Comparison of ENCODE assay signal across 8 mouse cellular contexts in genomic region chr2:119675831-119676230, GRCm38 (mm10). TPM values are rescaled to one million over a fixed set of nuclear protein-coding genes. Genes with fewer than 3 reads are reported as not detected.
DNase-seq lines count a peak whose midpoint lies in the region; ATAC-seq and TF ChIP-seq lines count a peak whose summit lies in the region.

No protein-coding gene starts in this region.

- no peak for DNase-seq in left cerebral cortex, adult 2 months (ENCODE audit: extremely low spot score in 1 of 2, low spot score in 2 of 2)
- DNase-seq in left cerebral cortex, adult 8-10 months (ENCODE audit: low spot score in 2 of 2) = no peak
- DNase-seq in urinary bladder, postnatal 10 days (ENCODE audit: low spot score) = no peak
- no peak for DNase-seq in adrenal gland, adult 18-20 months (ENCODE audit: low spot score in 2 of 2)
- no peak for DNase-seq in spleen, postnatal 14 days (ENCODE audit: low spot score in 2 of 2)

- ATAC-seq in inflammation-experienced regulatory T-cells, adult 6 months = peak; percentile 30
- no peak for ATAC-seq in neural tube, embryonic 12.5 days (ENCODE audit: low FRiP score, low read depth)

- H3K27ac ChIP-seq in left cerebral cortex, adult 2 months = no peak overlapping the region
- H3K27ac ChIP-seq in brown adipose tissue, adult 24 weeks (replicated peaks; ENCODE audit: low read depth, low read length) = no peak overlapping the region
- H3K27ac ChIP-seq in neural tube, embryonic 12.5 days = no peak overlapping the region

- intact Hi-C loops in left cerebral cortex, adult 2 months (cut with DNase I) = no loop called here

- WGBS in neural tube, embryonic 12.5 days = 3% methylated on average over 5 of the region's 5 CpGs

- H3K4me1 ChIP-seq in brown adipose tissue, adult 24 weeks (ENCODE audit: control insufficient read depth, insufficient read depth, insufficient read length, low read length) = no peaks in the 10 kb centered on the region
- H3K4me1 ChIP-seq in neural tube, embryonic 12.5 days = peaks cover 12% of the 10 kb centered on the region

- H3K36me3 ChIP-seq in neural tube, embryonic 12.5 days = no peaks in the 10 kb centered on the region

- no peaks in the 10 kb centered on the region for H3K27me3 ChIP-seq in neural tube, embryonic 12.5 days (replicated peaks)

- peak overlapping the region; percentile 98 for H3K9ac ChIP-seq in neural tube, embryonic 12.5 days

- H3K4me2 ChIP-seq in neural tube, embryonic 12.5 days (replicated peaks) = peak overlapping the region; percentile 91

- peak overlapping the region; percentile 86 for H3K4me3 ChIP-seq in left cerebral cortex, adult 2 months
- H3K4me3 ChIP-seq in brown adipose tissue, adult 24 weeks (ENCODE audit: insufficient read depth, low read depth, low read length) = peak overlapping the region; percentile 62
- H3K4me3 ChIP-seq in neural tube, embryonic 12.5 days = peak overlapping the region; percentile 98

- H3K9me3 ChIP-seq in neural tube, embryonic 12.5 days = no peaks in the 10 kb centered on the region

- TF ChIP-seq CTCF in left cerebral cortex, adult 2 months (IDR thresholded peaks at IDR 0.05) = no peak

RNA-seq across cellular contexts. Expression of gene Rtf1, which starts 1.0 kb away (rescaled TPM):
- total RNA-seq in left cerebral cortex, adult 2 months (2021) = 10 to 100 TPM; 61.4 to 62.5 TPM
- total RNA-seq in left cerebral cortex, adult 8-10 months (2022) = 10 to 100 TPM; 54.9 to 58.7 (median 55.9) TPM
- 11.6 and 14.8 TPM in 2 replicates for polyA plus RNA-seq in brown adipose tissue, adult 24 weeks (2012; ENCODE audit: insufficient read depth, insufficient read length, missing spikeins)
- polyA plus RNA-seq in inflammation-experienced regulatory T-cells, adult 6 months (2017; shearing (Covaris generic)) = 10 to 100 TPM; 25.1 to 51.6 (median 44.1) TPM
- 70.9 and 76.2 TPM in 2 replicates for polyA plus RNA-seq in neural tube, embryonic 12.5 days (2016; fragmentation: Nextera tagmentation; extraction: Ambion mirVana)
- total RNA-seq in adrenal gland, adult 18-20 months (2021) = 10 to 100 TPM; 20.5 to 29.0 TPM

RNA-seq across cellular contexts. Expression of gene Ndufaf1, which starts 13.2 kb away (rescaled TPM):
- total RNA-seq in left cerebral cortex, adult 2 months (2021) = 10 to 100 TPM; 32.5 to 35.5 TPM
- 10 to 100 TPM; 28.7 to 31.9 (median 29.8) TPM for total RNA-seq in left cerebral cortex, adult 8-10 months (2022)
- polyA plus RNA-seq in brown adipose tissue, adult 24 weeks (2012; ENCODE audit: insufficient read depth, insufficient read length, missing spikeins) = 86.6 and 92.5 TPM in 2 replicates
- 10 to 100 TPM; 24.3 to 30.2 (median 27.8) TPM for polyA plus RNA-seq in inflammation-experienced regulatory T-cells, adult 6 months (2017; shearing (Covaris generic))
- 37.1 and 39.0 TPM in 2 replicates for polyA plus RNA-seq in neural tube, embryonic 12.5 days (2016; fragmentation: Nextera tagmentation; extraction: Ambion mirVana)
- total RNA-seq in adrenal gland, adult 18-20 months (2021) = 10 to 100 TPM; 39.1 to 45.4 TPM

RNA-seq across cellular contexts. Expression of gene Oip5, which starts 57.6 kb away (rescaled TPM):
- 1 to 10 TPM in 1 of 2 experiments, under 1 TPM in 1; 0.86 to 1.0 TPM for total RNA-seq in left cerebral cortex, adult 2 months (2021)
- total RNA-seq in left cerebral cortex, adult 8-10 months (2022) = 1 to 10 TPM in 3 of 4 experiments, under 1 TPM in 1; 0.70 to 2.0 (median 1.1) TPM
- 0.59 TPM in 1 of 2 replicates, not detected in the other for polyA plus RNA-seq in brown adipose tissue, adult 24 weeks (2012; ENCODE audit: insufficient read depth, insufficient read length, missing spikeins)
- polyA plus RNA-seq in inflammation-experienced regulatory T-cells, adult 6 months (2017; shearing (Covaris generic)) = 10 to 100 TPM in 1 of 3 experiments, 1 to 10 TPM in 2; 2.3 to 14.8 (median 5.0) TPM
- 19.4 and 19.9 TPM in 2 replicates for polyA plus RNA-seq in neural tube, embryonic 12.5 days (2016; fragmentation: Nextera tagmentation; extraction: Ambion mirVana)
- 1 to 10 TPM in 1 of 2 experiments, under 1 TPM in 1; 0.70 to 1.1 TPM for total RNA-seq in adrenal gland, adult 18-20 months (2021)

RNA-seq across cellular contexts. Expression of gene Nusap1, which starts 57.7 kb away (rescaled TPM):
- under 1 TPM; 0.26 to 0.29 TPM for total RNA-seq in left cerebral cortex, adult 2 months (2021)
- total RNA-seq in left cerebral cortex, adult 8-10 months (2022) = 1 to 10 TPM in 1 of 4 experiments, under 1 TPM in 3; 0.46 to 1.6 (median 0.56) TPM
- 0.52 and 1.4 TPM in 2 replicates for polyA plus RNA-seq in brown adipose tissue, adult 24 weeks (2012; ENCODE audit: insufficient read depth, insufficient read length, missing spikeins)
- polyA plus RNA-seq in inflammation-experienced regulatory T-cells, adult 6 months (2017; shearing (Covaris generic)) = 100 to 1,000 TPM in 1 of 3 experiments, 10 to 100 TPM in 1, 1 to 10 TPM in 1; 8.5 to 112 (median 10.8) TPM
- polyA plus RNA-seq in neural tube, embryonic 12.5 days (2016; fragmentation: Nextera tagmentation; extraction: Ambion mirVana) = 54.9 and 55.5 TPM in 2 replicates
- total RNA-seq in adrenal gland, adult 18-20 months (2021) = 1 to 10 TPM; 1.4 to 1.9 TPM
